Mouse (Mus musculus) fat pad, adult 2 months (tissue): ENCODE results near the gene Prkar2a.

Source experiments
- DNase-seq: peaks from one replicate; pipeline ENCODE4 v3.0.0-alpha.2; 2011; ENCODE audit warnings: low read depth, low spot score; ENCODE audit errors: extremely low read depth

The Prkar2a gene

GRCm38 (mm10) chr9:108691846-108692225 lies 2.7 kb downstream of the Prkar2a start:
- no peak for DNase-seq

DNA sequence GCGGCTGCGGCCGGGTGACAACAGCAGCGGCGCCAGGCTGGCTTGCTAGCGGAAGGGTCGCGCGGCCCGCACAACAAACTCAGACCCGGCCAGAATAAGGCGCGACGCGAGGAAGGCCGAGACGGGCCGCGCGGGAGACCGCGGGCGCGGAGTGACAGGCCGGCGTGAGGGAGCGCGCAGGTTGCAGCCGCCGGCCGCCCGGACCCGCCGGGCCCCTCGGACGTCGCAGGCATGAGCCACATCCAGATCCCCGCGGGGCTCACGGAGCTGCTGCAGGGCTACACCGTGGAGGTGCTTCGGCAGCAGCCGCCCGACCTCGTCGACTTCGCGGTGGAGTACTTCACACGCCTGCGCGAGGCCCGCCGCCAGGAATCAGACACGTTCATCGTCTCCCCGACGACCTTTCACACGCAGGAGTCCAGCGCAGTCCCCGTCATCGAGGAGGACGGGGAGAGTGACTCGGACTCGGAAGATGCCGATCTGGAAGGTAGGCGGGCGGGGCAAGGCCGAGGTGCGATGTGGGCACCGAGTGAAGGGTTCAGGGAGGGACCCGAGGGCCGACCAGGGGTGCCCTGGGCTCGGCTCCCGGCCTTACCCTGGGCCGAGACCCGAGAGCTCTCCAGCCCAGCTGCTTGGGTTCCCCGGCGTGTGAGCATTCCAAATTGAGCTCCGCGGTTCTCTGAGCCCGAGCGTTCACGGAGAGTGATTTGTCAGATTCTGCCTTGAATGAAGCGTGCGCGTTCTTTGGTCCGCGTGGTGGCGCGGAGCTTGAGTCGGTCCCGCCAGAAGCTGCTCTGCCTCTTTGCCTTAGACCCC lies 3.3 kb downstream of the Prkar2a start:
- DNase-seq: no peak

GRCm38 (mm10) chr9:108693946-108694345 lies 4.8 kb downstream of the Prkar2a start:
- no peak for DNase-seq

GRCm38 (mm10) chr9:108694533-108694932 lies 5.4 kb downstream of the Prkar2a start:
- DNase-seq: no peak

DNA sequence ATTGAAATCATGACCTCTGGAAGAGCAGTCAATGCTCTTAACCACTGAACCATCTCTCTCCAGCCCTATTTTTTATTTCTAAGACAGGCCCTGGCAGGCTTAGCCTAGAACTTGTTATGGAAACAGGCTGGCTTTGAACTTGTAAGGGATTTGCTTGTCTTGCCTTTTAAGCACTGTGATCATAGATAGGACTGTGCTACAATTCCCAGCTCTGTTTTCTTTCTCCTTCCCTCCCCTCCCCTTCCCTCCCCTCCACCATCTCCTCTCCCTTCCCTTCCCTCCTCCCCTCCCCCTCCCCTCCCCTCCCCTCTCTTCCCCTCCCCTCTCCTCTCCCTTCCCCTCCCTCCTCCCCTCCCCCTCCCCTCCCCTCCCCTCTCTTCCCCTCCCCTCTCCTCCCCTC lies 13.4 kb downstream of the Prkar2a start:
- DNase-seq: no peak

GRCm38 (mm10) chr9:108703373-108704110 lies 14.4 kb downstream of the Prkar2a start:
- no peak for DNase-seq

DNA sequence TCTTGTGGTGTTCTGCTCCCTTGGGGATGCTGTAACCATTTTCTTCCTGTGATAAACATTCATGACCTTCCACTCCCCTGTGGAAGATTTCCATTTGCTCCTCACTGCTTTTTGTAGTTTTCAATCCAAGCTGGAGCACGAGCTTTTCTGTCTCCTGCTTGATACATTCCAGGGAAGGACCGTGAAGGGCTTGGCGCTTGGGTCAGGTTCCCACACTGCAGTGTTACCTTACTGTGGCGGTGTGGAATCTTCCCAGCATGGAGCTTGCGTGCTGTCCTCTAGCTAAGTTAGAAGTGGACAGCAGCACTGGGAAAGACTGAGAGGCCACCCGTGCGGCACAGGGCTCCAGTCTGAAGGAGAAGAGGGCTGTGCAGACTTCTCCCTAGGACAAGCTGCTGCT lies 15.5 kb downstream of the Prkar2a start:
- DNase-seq: no peak

DNA sequence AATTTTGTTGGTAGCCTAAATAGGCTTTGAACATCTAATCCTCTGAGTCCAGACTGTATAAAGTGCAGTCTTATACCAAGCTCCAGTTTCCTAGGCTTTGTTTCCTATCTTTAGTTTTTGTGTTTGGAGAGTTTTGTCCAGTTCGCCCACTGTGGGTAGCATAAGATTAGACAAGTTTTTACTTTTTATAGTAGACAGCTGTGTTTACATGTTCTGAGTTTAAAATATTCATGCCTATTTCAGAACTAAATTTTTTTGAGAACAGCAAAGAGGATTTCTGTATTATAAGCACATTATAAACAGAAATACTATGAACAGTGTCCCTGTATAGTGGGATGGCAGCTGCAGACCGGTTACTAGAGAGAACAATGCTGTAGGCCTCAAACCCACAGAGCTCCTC lies 18.1 kb downstream of the Prkar2a start:
- no peak for DNase-seq

GRCm38 (mm10) chr9:108708833-108709232 lies 19.7 kb downstream of the Prkar2a start:
- DNase-seq: no peak

GRCm38 (mm10) chr9:108710767-108711166 lies 21.7 kb downstream of the Prkar2a start:
- no peak for DNase-seq

DNA sequence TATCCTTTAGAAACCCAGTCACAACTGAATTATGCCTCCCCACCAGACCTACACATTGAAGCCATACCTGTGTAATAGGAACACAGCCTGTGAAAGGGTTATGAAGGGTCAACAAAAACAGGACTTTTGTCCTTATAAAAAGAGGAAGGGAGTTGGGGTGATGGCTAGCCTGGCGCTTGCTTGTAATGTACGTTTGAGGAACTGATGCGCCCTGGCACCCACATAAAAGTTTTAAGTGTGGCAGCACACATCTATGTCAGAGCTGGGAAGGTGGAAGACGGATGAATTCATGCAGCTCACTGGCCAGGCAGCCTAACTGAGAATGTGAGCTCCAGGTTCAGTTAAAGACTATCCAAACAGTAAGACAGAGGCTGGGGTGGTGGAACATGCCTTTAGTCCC lies 27.1 kb downstream of the Prkar2a start:
- DNase-seq: no peak

DNA sequence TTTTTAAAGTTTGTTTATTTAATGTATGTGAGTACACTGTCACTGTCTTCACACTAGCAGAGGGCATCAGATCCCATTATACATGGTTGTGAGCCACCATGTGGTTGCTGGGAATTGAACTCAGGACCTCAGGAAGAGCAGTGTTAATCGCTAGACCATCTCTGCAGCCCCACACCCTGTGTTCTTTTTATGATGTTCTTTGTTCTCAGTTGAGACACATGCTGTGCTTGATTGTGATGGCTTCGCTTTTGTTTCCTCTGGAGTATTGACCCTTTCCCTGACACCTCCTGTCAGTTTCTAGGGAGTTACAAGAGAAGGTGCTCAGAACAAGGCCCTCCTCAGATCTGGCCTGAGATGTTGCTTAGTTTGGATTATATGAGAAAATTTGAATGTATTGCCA lies 34.6 kb downstream of the Prkar2a start:
- no peak for DNase-seq

DNA sequence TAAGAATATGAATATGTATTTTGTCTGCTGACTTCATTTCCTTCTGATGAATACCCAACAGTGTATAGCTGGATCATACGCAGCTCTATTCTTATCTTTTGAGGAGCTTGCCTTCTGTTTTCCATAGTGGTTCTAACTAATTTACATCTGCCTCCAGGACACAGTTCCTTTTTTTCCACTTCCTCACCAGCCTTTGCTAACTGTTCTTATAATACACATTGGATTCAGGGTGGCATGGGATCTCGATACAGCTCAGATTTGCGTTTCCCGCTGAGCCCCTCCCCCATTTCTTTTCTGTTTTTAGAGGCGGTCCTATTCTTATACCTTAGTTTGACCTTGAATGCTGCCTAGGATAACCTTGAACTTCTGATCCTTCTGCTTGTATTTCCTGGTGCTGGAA lies 37.0 kb downstream of the Prkar2a start:
- no peak for DNase-seq

DNA sequence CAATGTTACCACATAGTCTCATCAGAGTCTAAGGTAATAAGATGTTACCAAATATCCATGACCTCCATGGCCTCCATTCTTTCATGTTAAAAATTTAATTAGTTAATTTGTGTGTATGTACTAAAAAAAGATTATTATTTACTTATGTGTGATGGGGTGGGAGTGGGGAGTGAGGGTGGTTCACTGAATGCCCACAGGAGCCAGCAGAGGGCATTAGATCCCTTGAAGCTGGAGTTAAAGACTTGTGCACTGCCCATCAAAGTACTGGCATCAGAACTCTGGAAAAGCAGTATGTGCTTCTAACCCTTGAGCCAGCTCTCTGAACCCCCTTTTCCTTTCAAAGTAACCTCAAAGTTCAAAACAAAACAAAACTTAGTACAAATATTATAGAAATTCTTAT lies 39.9 kb downstream of the Prkar2a start:
- no peak for DNase-seq

GRCm38 (mm10) chr9:108732462-108732861 lies 43.3 kb downstream of the Prkar2a start:
- DNase-seq: no peak

- DNase-seq: no peak
These were observed 45.5 kb downstream of the Prkar2a start for GRCm38 (mm10) chr9:108734626-108735025.

DNA sequence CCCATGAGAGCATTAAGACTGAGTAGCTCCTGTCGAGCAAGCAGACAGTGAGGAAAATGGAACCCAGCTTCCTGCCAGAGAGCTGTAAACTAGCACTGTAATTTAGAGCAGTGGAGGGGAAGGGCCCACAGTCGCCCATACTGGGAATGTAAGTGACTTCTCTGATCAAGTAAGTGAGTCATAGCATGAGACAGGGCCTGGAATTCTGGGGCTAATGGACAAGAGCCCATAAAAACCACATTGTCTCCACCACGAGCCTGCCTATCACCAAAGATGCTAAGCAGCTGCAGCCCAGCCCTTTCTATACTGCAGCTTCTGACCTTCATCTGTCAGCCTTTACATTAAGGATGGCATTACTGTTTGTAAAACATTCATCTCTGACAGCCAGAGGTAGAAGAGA lies 50.1 kb downstream of the Prkar2a start:
- no peak for DNase-seq

DNA sequence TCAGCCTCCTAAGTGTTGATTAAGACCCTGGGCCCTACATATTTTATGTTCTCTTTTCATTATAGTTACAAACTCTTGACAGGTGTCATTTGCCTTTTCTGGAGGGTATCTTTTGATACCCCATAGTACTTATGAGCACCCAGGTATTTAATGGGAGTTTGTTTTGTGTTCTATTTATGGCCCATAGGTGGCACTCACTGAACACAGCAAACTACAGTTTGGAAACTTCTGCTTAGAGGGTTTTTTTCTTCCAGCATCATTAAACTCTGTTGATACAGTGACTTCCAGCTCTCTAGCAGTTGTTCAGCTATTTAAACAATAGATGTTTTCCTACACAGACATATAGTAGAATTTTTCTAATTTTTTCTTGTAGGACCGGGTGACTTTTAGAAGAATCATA lies 50.9 kb downstream of the Prkar2a start:
- DNase-seq: no peak

- no peak for DNase-seq
These were observed 52.9 kb downstream of the Prkar2a start for GRCm38 (mm10) chr9:108742048-108742447.

- DNase-seq: no peak
These were observed 57.9 kb downstream of the Prkar2a start for GRCm38 (mm10) chr9:108746876-108747499.

DNA sequence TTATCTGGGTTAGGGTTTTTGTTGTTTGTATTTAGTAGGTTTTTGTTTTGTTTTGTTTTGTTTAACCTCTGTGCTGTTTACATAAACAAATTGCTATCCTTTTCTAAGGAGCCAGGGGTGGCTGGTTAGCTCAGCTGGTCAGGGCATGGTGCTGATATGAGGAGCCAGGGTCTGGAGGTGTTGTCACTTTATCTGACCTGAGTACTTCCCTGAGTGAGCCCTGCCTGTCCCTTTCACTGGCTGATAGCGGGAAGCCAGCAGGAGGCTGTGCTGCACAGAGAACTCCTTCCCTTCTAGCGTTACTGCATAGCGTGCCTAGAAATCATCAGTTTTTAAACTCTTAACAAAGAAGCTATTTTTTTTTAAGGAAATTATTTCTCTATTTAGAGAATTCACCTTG lies 58.6 kb downstream of the Prkar2a start:
- DNase-seq: no peak

DNA sequence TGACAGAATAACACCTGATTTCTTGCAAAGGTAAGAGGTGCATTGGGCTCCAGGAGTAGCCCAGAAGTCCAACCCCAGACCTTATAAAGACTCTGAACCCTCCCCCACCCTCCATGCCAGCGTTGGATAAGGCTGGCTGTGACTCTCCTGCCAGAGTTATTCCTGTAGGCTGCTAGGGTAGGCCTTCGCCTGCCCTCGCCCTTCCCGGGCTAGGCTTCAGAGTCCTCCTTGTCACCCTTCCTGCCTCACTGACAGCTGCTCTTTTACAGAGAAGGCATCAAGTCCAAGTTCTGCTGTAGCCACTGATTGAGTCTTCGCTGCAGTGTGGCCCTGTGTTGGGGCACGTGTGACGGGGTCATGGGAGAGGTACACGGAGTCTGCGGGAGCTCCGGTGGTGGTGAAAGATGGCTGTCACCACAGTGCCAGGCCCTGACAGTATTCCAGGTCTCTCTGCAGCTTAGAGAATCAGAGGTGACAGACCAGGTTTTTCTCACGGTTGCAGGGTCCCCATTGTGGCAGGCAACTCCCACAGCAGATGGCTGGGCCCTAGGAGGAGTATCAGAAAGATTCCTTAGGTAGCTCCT lies 59.6 kb downstream of the Prkar2a start:
- DNase-seq: no peak
